7 mouse cellular contexts compared by ENCODE assay signal in the genomic region with DNA sequence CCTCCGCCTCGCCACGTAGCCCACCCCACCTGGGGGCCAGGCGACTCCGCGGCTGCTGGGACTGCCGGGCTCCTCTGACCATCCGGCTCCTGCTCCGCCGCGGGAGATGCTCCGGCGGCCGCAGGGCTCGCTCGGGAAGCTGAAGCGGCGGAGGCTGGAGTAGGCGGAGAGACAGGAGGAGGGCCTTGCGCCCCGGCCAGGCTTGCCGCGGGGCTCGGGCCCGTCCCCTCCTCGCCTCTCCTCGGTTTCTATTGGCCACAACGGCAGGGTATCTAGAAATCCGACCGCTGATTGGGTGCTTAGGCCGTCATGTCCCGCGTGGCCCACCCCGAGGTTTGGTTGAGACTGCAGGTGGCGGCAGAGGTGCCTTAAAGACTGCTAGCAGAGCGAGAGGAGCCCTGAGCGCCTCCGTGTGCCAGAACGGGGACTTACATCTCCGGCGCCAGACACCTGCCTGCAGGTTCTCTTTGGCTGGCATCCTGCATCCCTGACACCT. TPM values are rescaled to one million over a fixed set of nuclear protein-coding genes. Genes with fewer than 3 reads are reported as not detected.
DNase-seq lines count a peak whose midpoint lies in the region; ATAC-seq lines count a peak whose summit lies in the region.

A gene (minus strand): TSS at position 174 of the 496 bp plus-strand sequence.

- 0 out of 2 replicates have a peak, but pooled peaks cover 4% of the 10 kb centered on the region for H3K36me3 ChIP-seq in embryonic facial prominence, embryonic 12.5 days
- peaks cover 2% of the 10 kb centered on the region; the same call in 1 of the 2 replicates for H3K36me3 ChIP-seq in limb, embryonic 11.5 days (ENCODE audit: control insufficient read depth, insufficient read depth, low read length)
- peaks cover 19% of the 10 kb centered on the region; the same call in 1 of the 2 replicates for H3K36me3 ChIP-seq in midbrain, embryonic 14.5 days (ENCODE audit: control insufficient read depth, insufficient read depth, low read length)

- ATAC-seq in embryonic facial prominence, embryonic 12.5 days (ENCODE audit: insufficient number of reproducible peaks, insufficient read depth, low FRiP score, low TSS enrichment): peak; percentile 100
- peak; percentile 100 for ATAC-seq in limb, embryonic 11.5 days (ENCODE audit: insufficient number of reproducible peaks, low FRiP score, low TSS enrichment, low read depth)
- peak; percentile 100 for ATAC-seq in midbrain, embryonic 14.5 days (ENCODE audit: low FRiP score, low TSS enrichment)

- H3K27ac ChIP-seq in embryonic facial prominence, embryonic 12.5 days: peak within 1 kb of the TSS; percentile 98
- H3K27ac ChIP-seq in limb, embryonic 11.5 days (replicated peaks; ENCODE audit: low read depth, low read length): peak within 1 kb of the TSS; percentile 95
- H3K27ac ChIP-seq in midbrain, embryonic 14.5 days (replicated peaks; ENCODE audit: low read depth, low read length): peak within 1 kb of the TSS; percentile 99

- peak within 1 kb of the TSS; percentile 95 for H3K4me3 ChIP-seq in embryonic facial prominence, embryonic 12.5 days
- H3K4me3 ChIP-seq in limb, embryonic 11.5 days (ENCODE audit: low read depth, low read length): peak within 1 kb of the TSS; percentile 79
- H3K4me3 ChIP-seq in midbrain, embryonic 14.5 days (replicated peaks; ENCODE audit: low read depth, low read length): peak within 1 kb of the TSS; percentile 92

- H3K27me3 ChIP-seq in embryonic facial prominence, embryonic 12.5 days: no peaks in the 10 kb centered on the region
- H3K27me3 ChIP-seq in limb, embryonic 11.5 days (ENCODE audit: control insufficient read depth, insufficient read depth, low read length): no peaks in the 10 kb centered on the region
- no peaks in the 10 kb centered on the region for H3K27me3 ChIP-seq in midbrain, embryonic 14.5 days (ENCODE audit: control insufficient read depth, insufficient read depth, low read length)

- WGBS in embryonic facial prominence, embryonic 12.5 days: 1% methylated on average over 34 of the region's 41 CpGs
- 0% methylated on average over 36 of the region's 41 CpGs for WGBS in limb, embryonic 11.5 days
- under 1% methylated on average over 41 of the region's 41 CpGs for WGBS in midbrain, embryonic 14.5 days

- H3K4me2 ChIP-seq in embryonic facial prominence, embryonic 12.5 days (replicated peaks): peak within 1 kb of the TSS; percentile 71
- peak within 1 kb of the TSS; percentile 52 for H3K4me2 ChIP-seq in limb, embryonic 11.5 days (ENCODE audit: low read depth, severe bottlenecking)
- H3K4me2 ChIP-seq in midbrain, embryonic 14.5 days (ENCODE audit: low read length): peak within 1 kb of the TSS; percentile 76

- peak within 1 kb of the TSS; percentile 95 for H3K9ac ChIP-seq in embryonic facial prominence, embryonic 12.5 days
- peak within 1 kb of the TSS; percentile 91 for H3K9ac ChIP-seq in limb, embryonic 11.5 days (ENCODE audit: low read length)
- H3K9ac ChIP-seq in midbrain, embryonic 14.5 days (replicated peaks; ENCODE audit: low read length): peak within 1 kb of the TSS; percentile 96

- DNase-seq in adrenal gland, postnatal 25 days: peak; percentile 96
- DNase-seq in heart, adult 11 months: peak; percentile 100
- DNase-seq in kidney, adult 18-20 months: peak; percentile 98
- peak; percentile 97 for DNase-seq in limb, embryonic 11.5 days (ENCODE audit: low spot score)
- DNase-seq in midbrain, embryonic 14.5 days: peak; percentile 99
- peak; percentile 94 to 95 for DNase-seq in spleen, adult 18-20 months

- H3K9me3 ChIP-seq in embryonic facial prominence, embryonic 12.5 days: no peaks in the 10 kb centered on the region
- H3K9me3 ChIP-seq in limb, embryonic 11.5 days (ENCODE audit: control insufficient read depth, low read length): no peaks in the 10 kb centered on the region
- H3K9me3 ChIP-seq in midbrain, embryonic 14.5 days (ENCODE audit: control insufficient read depth, low read length): no peaks in the 10 kb centered on the region

- H3K4me1 ChIP-seq in embryonic facial prominence, embryonic 12.5 days: peaks cover 8% of the 10 kb centered on the region; the same call in 1 of the 2 replicates
- 0 out of 2 replicates have a peak, but pooled peaks cover 5% of the 10 kb centered on the region for H3K4me1 ChIP-seq in limb, embryonic 11.5 days (ENCODE audit: control insufficient read depth, insufficient read depth, low read length)
- peaks cover 15% of the 10 kb centered on the region for H3K4me1 ChIP-seq in midbrain, embryonic 14.5 days (ENCODE audit: control insufficient read depth, insufficient read depth, low read length)

RNA-seq across cellular contexts. Expression of the gene that starts here (rescaled TPM):
- total RNA-seq in adrenal gland, postnatal 25 days (2021): 9.7 and 12.9 TPM in 2 replicates
- polyA plus RNA-seq in embryonic facial prominence, embryonic 12.5 days (2016; fragmentation: Nextera tagmentation; extraction: Ambion mirVana): 19.0 and 19.9 TPM in 2 replicates
- polyA plus RNA-seq in limb, embryonic 11.5 days (2014; fragmentation: Nextera tagmentation; extraction: Ambion mirVana): 11.4 and 11.7 TPM in 2 replicates
- 22.3 and 22.6 TPM in 2 replicates for polyA plus RNA-seq in midbrain, embryonic 14.5 days (2014; fragmentation: Nextera tagmentation; extraction: Ambion mirVana)

Comparison
In these comparisons a context has a peak if more than half of its experiments do, and no peak if none do; other contexts are left out.
1. Peak in every context shown above with its lines: DNase-seq, ATAC-seq, H3K4me3 ChIP-seq and H3K27ac ChIP-seq.